Mouse (Mus musculus): Measurements from ENCODE around the gene Gm28053.

GRCm38 (mm10) chr6:48704146-48704545 lies 14.3 kb upstream of the Gm28053 start:
- TF ChIP-seq POLR2A (IDR thresholded peaks at IDR 0.05; ENCODE audit: low read depth, low read length) (no peak), CTCF (IDR thresholded peaks at IDR 0.05; ENCODE audit: extremely low read depth, insufficient read depth, insufficient read length, insufficient replicate concordance) (no peak)
